Mouse (Mus musculus) forebrain, embryonic 10.5 days (tissue): ENCODE results near the gene Enc1. TPM values are rescaled to one million over a fixed set of nuclear protein-coding genes. Genes with fewer than 3 reads are reported as not detected.
"Not testable (repeated sequence)": the region's sequence is repeated elsewhere in the genome, so short reads cannot be mapped to it uniquely, and the experiment has no call there.

Experiments
- DNase-seq: peaks from one replicate; pipeline ENCODE4 v3.0.0-alpha.2; 2017; ENCODE audit warnings: low spot score; ENCODE audit errors: extremely low spot score
- H3K27ac ChIP-seq: fragments of 300-500 bp; sonication (generic); 2 replicates; pipeline ENCODE4 v1.5.1; 2016; ENCODE audit warnings: mild to moderate bottlenecking
- H3K27me3 ChIP-seq: fragments of 300-500 bp; sonication (generic); 2 replicates; pipeline ENCODE4 v1.6.1; 2016; ENCODE audit warnings: mild to moderate bottlenecking; ENCODE audit not compliant: poor library complexity, severe bottlenecking
- H3K36me3 ChIP-seq: fragments of 300-500 bp; sonication (generic); replicated peaks from 2 replicates; pipeline ENCODE4 v1.6.1; 2016; ENCODE audit warnings: mild to moderate bottlenecking, moderate library complexity
- H3K4me1 ChIP-seq: fragments of 300-500 bp; sonication (generic); 2 replicates; pipeline ENCODE4 v1.6.1; 2016
- H3K4me3 ChIP-seq: fragments of 300-500 bp; sonication (generic); 2 replicates; pipeline ENCODE4 v1.5.1; 2016; ENCODE audit warnings: mild to moderate bottlenecking, moderate library complexity
- H3K9me3 ChIP-seq: fragments of 300-500 bp; sonication (generic); 2 replicates; pipeline ENCODE4 v1.6.1; 2016; ENCODE audit warnings: mild to moderate bottlenecking, moderate library complexity
- WGBS: fragments of 180-500 bp; shearing (Covaris S2); methylation state at CpG from one replicate; pipeline ENCODE4 v1.1.7; 2016; 5-methylcytosine and 5-hydroxymethylcytosine counted together
- polyA plus RNA-seq: library from polyadenylated mRNA; unstranded; fragments of >200 nt; fragmentation: Nextera tagmentation; extraction: Ambion mirVana; gene quantifications from 2 replicates; pipeline ENCODE4 v1.2.1, GENCODE M21; 2016

Gene Enc1
- polyA plus RNA-seq, 1 experiment from 2014 or later: 10.0 TPM

GRCm38 (mm10) chr13:97256849-97257379, 16.0 kb downstream of the Enc1 start:
- H3K9me3 ChIP-seq: no peaks in the 10 kb centered on the region
- H3K4me1 ChIP-seq: peaks cover 89% of the 10 kb centered on the region
- WGBS: 55% methylated on average over 12 of the region's 12 CpGs
- H3K4me3 ChIP-seq: no peak overlapping the region
- H3K27me3 ChIP-seq: peaks cover 17% of the 10 kb centered on the region
- no peak for DNase-seq
- H3K27ac ChIP-seq: peak overlapping the region; percentile 87
- H3K36me3 ChIP-seq: peaks cover 17% of the 10 kb centered on the region

GRCm38 (mm10) chr13:97259271-97259670, 18.4 kb downstream of the Enc1 start:
- H3K27ac ChIP-seq: peak overlapping the region; percentile 72
- no peaks in the 10 kb centered on the region for H3K36me3 ChIP-seq
- H3K9me3 ChIP-seq: no peaks in the 10 kb centered on the region
- DNase-seq: no peak
- 73% methylated on average over 16 of the region's 16 CpGs for WGBS
- peaks cover 17% of the 10 kb centered on the region for H3K27me3 ChIP-seq
- H3K4me1 ChIP-seq: peaks cover 87% of the 10 kb centered on the region
- H3K4me3 ChIP-seq: no peak overlapping the region

- Histone ChIP-seq H3K27ac (peak overlapping the region; percentile 72), H3K4me3 (no peak overlapping the region), H3K9me3 (no peaks in the 10 kb centered on the region), H3K27me3 (peaks cover 17% of the 10 kb centered on the region), H3K36me3 (no peaks in the 10 kb centered on the region), H3K4me1 (peaks cover 73% of the 10 kb centered on the region)
- DNase-seq: no peak
- 23% methylated on average over 8 of the region's 8 CpGs for WGBS
Observed at GRCm38 (mm10) chr13:97260456-97261180, 19.7 kb downstream of the Enc1 start.

- Histone ChIP-seq H3K4me3 (no peak overlapping the region), H3K27me3 (peaks cover 17% of the 10 kb centered on the region), H3K9me3 (no peaks in the 10 kb centered on the region), H3K27ac (peak overlapping the region; percentile 2; the same call in 1 of the 2 replicates), H3K4me1 (peaks cover 64% of the 10 kb centered on the region), H3K36me3 (no peaks in the 10 kb centered on the region)
- no peak for DNase-seq
- 72% methylated on average over 6 of the region's 8 CpGs for WGBS
Observed at GRCm38 (mm10) chr13:97261549-97261948, 20.6 kb downstream of the Enc1 start.

- H3K27ac ChIP-seq: 0 out of 2 replicates have a peak overlapping the region, but pooled peaks have one; percentile 4
- WGBS: 83% methylated on average over 10 of the region's 10 CpGs
- H3K27me3 ChIP-seq: peaks cover 17% of the 10 kb centered on the region
- DNase-seq: no peak
- no peaks in the 10 kb centered on the region for H3K9me3 ChIP-seq
- H3K36me3 ChIP-seq: no peaks in the 10 kb centered on the region
- H3K4me1 ChIP-seq: peaks cover 53% of the 10 kb centered on the region
- H3K4me3 ChIP-seq: no peak overlapping the region
Observed at GRCm38 (mm10) chr13:97262676-97263075, 21.8 kb downstream of the Enc1 start.

GRCm38 (mm10) chr13:97265534-97265933, 24.6 kb downstream of the Enc1 start:
- H3K9me3 ChIP-seq, H3K27me3 ChIP-seq, H3K4me3 ChIP-seq, H3K36me3 ChIP-seq, DNase-seq, H3K27ac ChIP-seq: not testable (repeated sequence)
- H3K4me1 ChIP-seq: peaks cover 35% of the 10 kb centered on the region
- 84% methylated on average over 6 of the region's 6 CpGs for WGBS

- no peak for DNase-seq
- Histone ChIP-seq H3K27me3 (no peaks in the 10 kb centered on the region), H3K4me1 (peaks cover 3% of the 10 kb centered on the region), H3K4me3 (no peak overlapping the region), H3K27ac (no peak overlapping the region), H3K9me3 (peaks cover 8% of the 10 kb centered on the region; the same call in 1 of the 2 replicates), H3K36me3 (no peaks in the 10 kb centered on the region; the same call in 1 of the 2 replicates)
- 84% methylated on average over 2 of the region's 2 CpGs for WGBS
Observed at GRCm38 (mm10) chr13:97270723-97271122, 29.8 kb downstream of the Enc1 start.

- Histone ChIP-seq H3K4me1 (peaks cover 13% of the 10 kb centered on the region), H3K4me3 (no peak overlapping the region), H3K9me3 (peaks cover 8% of the 10 kb centered on the region; the same call in 1 of the 2 replicates), H3K36me3 (no peaks in the 10 kb centered on the region; the same call in 1 of the 2 replicates), H3K27me3 (no peaks in the 10 kb centered on the region), H3K27ac (no peak overlapping the region)
- no peak for DNase-seq
- WGBS: 87% methylated on average over 6 of the region's 6 CpGs
Observed at GRCm38 (mm10) chr13:97271641-97272040, 30.7 kb downstream of the Enc1 start.

GRCm38 (mm10) chr13:97274757-97275156, 33.9 kb downstream of the Enc1 start:
- Histone ChIP-seq H3K4me3 (no peak overlapping the region), H3K27me3 (no peaks in the 10 kb centered on the region), H3K9me3 (no peaks in the 10 kb centered on the region), H3K27ac (no peak overlapping the region), H3K4me1 (peaks cover 16% of the 10 kb centered on the region), H3K36me3 (no peaks in the 10 kb centered on the region)
- 83% methylated on average over 3 of the region's 3 CpGs for WGBS
- no peak for DNase-seq

- Histone ChIP-seq H3K27ac (0 out of 2 replicates have a peak overlapping the region, but pooled peaks have one; percentile 49), H3K4me3 (no peak overlapping the region), H3K4me1 (peaks cover 16% of the 10 kb centered on the region), H3K36me3 (no peaks in the 10 kb centered on the region), H3K9me3 (no peaks in the 10 kb centered on the region), H3K27me3 (no peaks in the 10 kb centered on the region)
- WGBS: 87% methylated on average over 10 of the region's 10 CpGs
- DNase-seq: no peak
Observed at GRCm38 (mm10) chr13:97275482-97275881, 34.6 kb downstream of the Enc1 start.

- H3K27me3 ChIP-seq: peaks cover 49% of the 10 kb centered on the region
- DNase-seq: peak; percentile 27
- no peaks in the 10 kb centered on the region for H3K36me3 ChIP-seq
- peaks cover 16% of the 10 kb centered on the region for H3K4me1 ChIP-seq
- H3K4me3 ChIP-seq: peak overlapping the region; percentile 33
- no peaks in the 10 kb centered on the region for H3K9me3 ChIP-seq
- 11% methylated on average over 26 of the region's 26 CpGs for whole genome bisulfite sequencing
- H3K27ac ChIP-seq: peak overlapping the region; percentile 52
Observed at GRCm38 (mm10) chr13:97282051-97282910, 41.4 kb downstream of the Enc1 start.

GRCm38 (mm10) chr13:97282911-97283281, 42.0 kb downstream of the Enc1 start:
- DNase-seq: no peak
- no peaks in the 10 kb centered on the region for H3K36me3 ChIP-seq
- 0 out of 2 replicates have a peak overlapping the region, but pooled peaks have one; percentile 52 for H3K27ac ChIP-seq
- H3K4me3 ChIP-seq: peak overlapping the region; percentile 33; the same call in 1 of the 2 replicates
- H3K4me1 ChIP-seq: peaks cover 16% of the 10 kb centered on the region
- H3K27me3 ChIP-seq: peaks cover 49% of the 10 kb centered on the region
- no peaks in the 10 kb centered on the region for H3K9me3 ChIP-seq
- 6% methylated on average over 9 of the region's 9 CpGs for WGBS
